Mouse (Mus musculus) lung, postnatal 10 days (tissue): ENCODE measurements around the gene Col6a6.
A peak's percentile ranks its signal among the peaks of the same experiment; 100 is the strongest.
"Not testable (repeated sequence)": the region's sequence is repeated elsewhere in the genome, so short reads cannot be mapped to it uniquely, and the experiment has no call there.

Experiments
- DNase-seq: peaks from one replicate; pipeline ENCODE4 v3.0.0; 2021

The Col6a6 gene

DNA sequence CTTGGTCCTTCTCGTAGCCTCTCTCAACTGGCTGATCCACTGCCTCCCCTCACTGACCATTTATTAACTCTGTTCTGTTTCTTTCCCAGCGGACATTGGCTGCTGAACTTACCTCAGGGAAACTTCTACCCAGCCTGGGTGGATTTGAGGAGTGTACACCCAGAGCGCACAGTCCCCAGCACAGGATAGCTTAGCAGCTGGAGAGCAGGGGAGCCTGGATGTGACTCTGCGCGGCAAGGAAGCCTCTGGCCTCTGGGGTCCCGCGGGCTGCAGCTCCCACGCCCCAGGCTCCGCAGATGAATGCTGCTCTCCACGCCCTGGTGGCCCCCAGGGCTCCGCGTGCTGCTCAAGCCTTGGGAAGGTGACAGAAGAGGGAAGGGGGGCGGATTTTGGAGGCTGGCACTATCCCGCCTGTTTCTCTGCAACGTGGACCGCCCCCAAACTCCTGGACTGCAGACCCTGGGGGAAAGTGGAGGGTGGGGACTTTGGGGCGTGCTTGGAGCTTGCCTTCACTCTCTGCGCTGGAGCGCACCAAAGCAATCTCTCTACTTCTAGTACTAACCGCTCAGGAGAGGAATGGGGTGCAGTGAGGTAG, at the start of gene Col6a6:
Gene Col6a6 (minus strand): TSS at position 370 of the 595 bp plus-strand sequence.
- DNase-seq, result no peak

DNA sequence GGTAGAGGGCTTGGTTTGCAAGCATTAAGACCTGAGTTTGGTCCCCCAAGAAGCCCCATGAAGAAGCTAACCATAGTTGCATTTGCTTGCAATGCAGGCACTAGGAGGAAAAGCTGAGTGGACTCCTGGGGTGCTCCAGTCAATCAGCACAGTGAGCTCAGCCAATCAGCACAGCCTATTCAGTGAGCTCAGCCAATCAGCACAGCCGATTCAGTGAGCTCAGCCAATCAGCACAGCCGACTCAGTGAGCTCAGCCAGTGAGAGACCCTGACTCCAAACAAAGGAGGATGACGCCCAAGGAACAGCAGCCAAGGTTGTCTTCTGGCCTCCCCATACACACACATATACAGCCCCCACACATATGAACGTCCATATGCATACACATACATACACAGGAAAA, 48.2 kb upstream of the Col6a6 start:
- DNase-seq, result no peak

DNA sequence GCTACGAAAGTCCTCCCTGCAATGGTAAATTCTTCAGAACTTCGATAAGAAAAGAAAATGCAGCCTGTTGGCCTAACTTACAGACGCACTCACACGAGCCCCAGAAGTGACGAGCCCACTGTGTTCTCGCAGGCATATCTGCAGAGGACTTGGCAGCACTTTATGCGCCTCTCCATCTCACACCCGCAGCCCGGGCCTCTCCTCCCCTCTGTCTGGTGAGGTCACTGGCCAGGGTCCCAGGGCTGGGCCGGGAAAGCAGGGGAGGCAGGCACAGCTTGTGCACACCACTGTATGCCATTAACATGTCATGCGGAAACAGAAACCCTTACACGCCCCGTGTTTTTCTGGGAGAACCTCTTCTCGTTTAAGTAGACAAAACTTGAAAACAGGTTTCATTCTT, 43.7 kb upstream of the Col6a6 start:
- peak; percentile 40 for DNase-seq

DNA sequence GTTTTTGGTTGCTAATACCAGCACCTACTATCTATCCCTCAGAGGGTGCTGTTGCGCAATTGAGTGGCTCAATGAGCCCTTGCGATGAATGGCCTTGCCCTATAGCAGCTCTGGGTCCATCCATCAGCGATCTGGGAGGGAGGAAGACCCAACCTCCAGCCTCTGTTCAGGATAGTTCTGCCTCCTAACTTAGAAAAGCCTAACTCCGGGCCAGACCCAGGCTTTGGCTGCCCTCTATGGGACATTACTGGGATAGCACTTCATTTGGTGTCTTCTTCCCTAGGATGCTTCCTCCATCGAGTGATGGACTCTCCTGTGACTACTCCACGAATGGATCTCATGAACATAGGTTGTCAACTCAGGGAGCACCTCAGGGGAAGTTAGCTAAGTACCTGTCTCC, 29.8 kb upstream of the Col6a6 start:
- DNase-seq, result peak; percentile 76

DNA sequence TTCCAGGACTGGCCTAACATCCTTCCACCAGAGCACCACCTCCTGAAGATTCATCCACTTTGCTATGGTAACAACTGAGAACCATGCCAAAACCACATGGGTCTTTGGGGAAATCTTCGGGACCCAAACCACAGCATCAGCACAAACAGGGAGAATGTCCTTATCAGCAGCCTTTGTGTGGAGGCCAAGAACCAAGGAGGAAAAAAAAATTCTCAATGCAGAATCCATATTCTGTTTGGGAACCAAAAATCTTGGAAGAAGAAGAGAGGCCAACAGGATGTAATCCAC, 24.8 kb upstream of the Col6a6 start:
- no peak for DNase-seq

DNA sequence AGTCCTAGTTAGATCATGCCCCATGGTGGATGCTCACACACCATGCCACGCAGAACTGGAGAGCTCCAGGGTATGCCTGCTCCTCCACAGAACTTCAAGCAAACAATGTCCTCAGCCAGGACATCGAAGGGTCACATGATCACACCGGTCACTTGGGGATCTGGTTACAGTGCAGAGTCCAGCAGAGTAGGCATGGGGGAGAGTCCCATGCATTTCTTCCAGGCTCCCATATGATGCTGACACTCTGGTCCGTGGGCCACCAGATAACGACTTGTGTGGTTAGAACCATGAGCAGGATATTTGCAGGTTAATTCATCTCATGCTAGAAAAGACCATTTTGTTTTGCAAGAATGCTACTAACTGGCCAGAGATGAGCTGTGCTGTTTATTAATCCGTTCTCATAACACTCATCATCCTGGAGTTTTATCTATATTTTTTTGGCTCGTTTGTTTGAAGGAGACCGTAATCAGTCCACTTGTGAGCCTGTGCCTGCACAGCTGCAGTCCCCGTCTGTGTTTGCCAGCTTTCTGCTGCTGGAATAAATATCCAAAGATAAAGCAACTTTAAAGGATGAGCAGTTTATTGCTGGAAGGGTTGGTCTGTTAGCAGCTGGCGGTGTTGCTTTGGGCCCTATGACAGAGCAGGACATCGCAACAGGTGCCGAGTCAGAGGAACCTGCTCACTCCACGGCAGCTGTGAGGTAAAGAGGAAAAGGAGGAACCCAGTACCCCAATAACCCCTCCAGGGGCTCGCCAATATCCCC, 24.2 kb upstream of the Col6a6 start:
- DNase-seq, result no peak

DNA sequence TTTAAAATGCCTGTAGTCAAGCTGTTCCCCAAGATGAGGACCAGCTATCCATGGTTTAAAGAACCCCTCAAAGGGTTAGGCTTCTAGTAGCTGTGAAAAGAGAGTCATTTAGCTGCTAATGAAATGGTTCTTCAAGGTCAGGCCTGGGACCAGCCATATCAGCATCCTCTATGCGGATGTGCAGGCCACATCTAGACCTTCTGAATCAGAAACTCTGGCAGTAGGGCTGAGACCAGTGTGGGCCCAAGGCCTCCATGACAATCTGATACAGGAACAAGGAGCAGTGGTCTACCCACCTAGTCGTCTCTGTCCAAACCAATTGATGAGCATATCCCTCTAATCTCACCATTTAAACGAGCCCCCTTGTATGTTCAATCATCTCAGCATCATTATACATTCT, 23.1 kb upstream of the Col6a6 start:
- no peak for DNase-seq

DNA sequence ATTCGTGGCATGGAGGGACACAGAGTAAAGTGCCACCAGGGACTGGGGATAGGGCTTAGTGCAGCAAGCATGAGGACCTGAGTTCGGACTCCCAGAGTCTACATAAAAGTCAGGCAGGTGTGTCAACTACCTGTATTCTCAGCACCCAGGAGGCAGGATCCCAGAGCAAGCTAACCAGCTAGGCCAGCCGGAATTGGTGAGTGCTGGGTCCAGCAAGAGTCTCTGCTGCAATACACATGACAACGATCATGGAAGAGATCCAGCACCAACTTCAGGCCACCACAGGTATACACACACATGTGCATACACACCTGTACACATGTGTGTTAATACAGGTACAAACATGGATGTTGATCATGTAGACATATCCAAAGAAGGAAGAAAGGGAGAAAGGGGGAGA, 20.4 kb upstream of the Col6a6 start:
- DNase-seq, result no peak

DNA sequence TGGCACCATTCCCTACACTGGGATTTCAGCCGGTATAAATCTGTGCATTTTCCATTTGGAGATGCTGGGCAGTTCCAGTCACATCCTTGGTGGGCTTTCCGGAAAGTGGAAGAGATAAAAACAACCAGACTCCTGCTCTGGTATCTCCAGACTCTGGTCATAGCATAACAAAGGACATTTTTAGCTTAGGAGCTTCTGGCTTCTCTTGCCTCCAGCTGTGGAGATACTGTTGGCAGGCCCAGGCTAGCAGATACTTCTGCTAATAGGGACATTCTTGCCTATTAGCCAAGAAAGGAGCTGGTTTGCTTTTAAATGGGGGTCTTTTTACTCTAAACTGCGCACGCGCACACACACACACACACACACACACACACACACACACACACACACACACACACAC, 19.3 kb upstream of the Col6a6 start:
- no peak for DNase-seq

DNA sequence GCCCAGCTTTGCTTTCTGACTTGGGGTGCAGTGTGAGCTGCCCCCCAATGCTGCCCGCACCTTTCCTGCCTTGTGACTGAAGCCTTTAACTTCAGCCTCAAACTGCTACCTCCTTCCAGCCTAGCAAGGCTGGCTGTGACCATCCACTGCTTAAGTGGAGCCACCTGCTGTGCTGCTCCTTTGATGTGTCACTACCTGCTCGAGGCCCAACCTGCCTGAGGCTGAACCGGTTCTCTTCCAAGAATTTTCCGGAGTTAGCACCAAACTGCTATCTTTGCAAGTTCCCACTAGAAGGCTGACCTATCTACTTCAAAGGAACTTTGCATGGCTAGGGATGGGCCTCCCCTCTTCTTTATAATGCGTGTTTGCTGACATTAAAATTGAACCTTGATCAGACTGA, 13.4 kb upstream of the Col6a6 start:
- DNase-seq, result not testable (repeated sequence)

DNA sequence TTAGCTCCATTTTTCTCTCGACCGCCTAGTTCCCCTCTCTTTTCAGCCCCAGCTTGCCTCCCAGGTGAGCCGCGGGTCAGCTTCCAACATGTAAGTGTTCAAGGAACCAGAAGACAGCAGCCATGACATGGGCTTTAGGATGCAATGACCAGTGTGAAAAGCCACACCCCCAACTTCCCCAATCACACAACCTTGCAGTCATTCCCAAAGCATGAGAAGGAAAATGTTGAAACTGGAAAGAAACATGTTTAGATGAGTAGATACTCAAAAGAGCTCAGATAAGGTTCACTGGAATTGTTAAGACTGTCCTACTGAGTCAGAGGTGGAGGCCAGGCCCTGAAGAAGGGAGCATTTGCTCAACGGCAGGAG, 11.2 kb upstream of the Col6a6 start:
- no peak for DNase-seq

DNA sequence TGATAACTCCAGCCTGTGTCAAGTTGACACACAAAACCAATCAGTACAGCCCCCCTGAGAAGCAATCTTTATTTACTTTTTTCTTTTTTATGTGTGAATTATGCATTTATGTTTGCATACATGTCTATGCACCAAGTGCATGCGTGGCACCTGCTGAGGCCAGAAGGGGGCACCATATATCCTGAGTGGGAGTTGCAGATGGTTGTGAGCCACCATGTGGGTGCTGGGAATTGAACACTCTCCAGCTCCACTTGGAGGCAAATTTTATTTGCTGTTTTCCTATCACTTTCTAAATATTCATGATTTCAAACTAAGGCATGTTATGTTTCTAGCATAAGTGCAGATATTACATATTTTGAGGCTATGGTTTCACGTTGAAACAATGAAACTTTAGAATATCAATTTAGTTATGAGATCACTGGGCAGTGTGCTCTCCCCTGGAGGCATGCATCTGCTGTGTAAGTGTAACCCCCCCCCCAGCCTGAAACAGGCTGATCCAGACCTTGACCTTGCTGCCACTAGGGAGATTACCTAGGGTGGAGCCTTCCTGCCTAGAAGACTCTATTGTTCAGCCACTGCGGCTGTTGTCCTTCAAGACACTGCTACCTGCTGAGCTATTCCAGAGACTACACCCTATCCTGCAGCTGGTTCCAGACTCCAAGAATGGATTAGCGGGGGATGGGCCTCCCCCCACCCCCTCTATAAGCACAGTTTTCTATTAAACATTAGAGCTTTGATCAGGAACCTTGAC, 10.6 kb upstream of the Col6a6 start:
- no peak for DNase-seq

DNA sequence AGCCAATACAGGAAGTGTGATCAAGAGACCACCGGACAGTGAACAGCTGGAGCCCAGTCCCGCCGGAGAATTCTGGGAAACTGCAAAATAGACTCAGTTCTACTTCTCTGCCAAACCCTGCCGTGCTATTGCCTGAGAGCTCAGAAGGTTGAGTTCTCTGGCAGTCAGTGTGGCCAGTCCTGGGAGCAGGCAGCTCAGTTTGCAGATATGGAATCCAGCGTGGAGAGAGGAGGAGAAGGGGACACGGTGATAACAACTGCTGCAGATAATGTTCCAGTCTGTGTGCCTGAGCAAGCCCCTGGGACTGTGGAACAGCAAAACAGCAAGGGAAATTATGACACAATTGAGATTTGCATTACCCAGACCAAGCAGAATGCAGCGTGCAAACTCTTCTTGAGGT, 7.6 kb upstream of the Col6a6 start:
- no peak for DNase-seq

DNA sequence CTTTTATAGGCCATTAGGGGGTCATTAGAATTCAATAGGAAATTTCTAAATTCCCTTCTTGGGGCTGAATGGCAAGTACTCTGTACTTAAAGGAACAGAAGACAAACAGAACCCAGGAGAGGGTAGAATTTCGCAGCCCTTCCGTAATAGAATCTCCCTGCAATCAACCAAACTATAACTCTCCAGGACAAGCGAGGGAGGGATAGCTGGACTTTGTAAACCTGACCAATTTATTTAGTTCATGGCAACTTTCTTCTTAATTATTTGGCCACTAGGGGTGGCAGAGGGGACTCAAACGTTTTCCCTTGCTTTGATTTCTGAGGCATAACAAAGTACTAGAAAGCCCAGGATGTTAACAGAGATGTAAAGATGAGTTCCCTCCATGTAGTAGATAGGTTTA, 6.8 kb upstream of the Col6a6 start:
- DNase-seq, result no peak

DNA sequence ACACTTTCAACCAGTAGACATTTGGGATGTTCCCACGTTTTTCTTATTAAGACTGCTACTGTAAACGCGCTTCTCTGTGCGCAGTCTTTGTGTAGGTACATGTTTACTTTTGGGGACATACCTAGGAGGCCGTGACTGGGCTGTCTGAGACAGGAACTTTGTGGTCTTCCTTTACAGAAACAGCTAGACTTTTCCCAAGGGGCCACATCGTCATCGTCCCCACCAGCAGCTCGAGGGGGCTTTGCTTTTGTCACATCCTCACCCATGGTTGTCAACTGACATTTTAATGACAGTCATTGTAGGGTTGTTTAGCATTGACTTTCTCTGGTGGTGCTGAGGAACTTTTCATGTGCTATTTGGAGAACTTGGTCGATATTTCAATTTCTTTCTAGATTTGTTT, 3.3 kb upstream of the Col6a6 start:
- DNase-seq, result no peak

DNA sequence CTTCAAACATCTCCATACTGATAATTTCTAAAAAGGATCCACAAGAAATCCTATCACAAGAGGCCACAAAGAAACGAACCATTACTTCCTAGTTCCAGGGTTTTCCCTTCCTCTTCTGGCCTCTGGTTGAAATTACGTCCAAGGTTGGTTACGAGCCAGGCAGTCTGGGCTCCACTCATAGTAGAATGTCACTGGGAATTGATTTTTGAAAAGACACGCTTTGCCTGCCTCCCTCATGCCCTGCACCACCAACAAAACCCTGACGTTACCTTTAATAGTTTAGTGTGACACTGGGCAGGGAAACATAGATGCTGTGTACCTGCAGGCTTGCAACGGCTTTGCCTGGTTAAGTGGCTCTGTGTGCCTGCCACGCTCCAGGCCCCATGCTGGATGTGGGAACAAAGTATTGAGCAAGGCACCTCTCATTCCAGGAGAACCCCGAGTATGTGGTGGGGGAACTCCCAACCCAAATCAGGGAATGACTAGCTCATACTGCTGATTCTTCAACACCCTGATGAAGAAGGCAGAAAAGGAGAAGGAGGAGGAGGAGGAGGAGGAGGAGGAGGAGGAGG, 798 bp downstream of the Col6a6 start:
- DNase-seq, result peak; percentile 32

DNA sequence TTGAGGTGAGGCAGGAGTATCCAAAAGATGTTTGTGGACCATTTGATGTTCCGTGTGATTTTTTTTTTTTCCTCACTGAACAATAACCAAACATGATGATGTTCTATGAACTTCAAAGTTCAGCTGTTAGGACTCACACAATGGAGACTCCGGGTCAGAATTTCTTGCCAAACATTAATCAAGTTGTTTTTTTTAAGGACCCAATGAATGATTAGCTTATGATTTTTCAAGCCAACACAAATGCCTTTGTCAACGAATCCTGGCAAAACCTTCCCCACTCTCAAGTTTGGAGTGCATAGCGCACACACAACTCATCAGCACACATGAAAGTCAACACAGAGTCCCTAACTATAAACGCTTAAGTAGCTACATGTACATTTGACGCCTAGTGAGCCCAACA, 7.2 kb downstream of the Col6a6 start:
- no peak for DNase-seq

DNA sequence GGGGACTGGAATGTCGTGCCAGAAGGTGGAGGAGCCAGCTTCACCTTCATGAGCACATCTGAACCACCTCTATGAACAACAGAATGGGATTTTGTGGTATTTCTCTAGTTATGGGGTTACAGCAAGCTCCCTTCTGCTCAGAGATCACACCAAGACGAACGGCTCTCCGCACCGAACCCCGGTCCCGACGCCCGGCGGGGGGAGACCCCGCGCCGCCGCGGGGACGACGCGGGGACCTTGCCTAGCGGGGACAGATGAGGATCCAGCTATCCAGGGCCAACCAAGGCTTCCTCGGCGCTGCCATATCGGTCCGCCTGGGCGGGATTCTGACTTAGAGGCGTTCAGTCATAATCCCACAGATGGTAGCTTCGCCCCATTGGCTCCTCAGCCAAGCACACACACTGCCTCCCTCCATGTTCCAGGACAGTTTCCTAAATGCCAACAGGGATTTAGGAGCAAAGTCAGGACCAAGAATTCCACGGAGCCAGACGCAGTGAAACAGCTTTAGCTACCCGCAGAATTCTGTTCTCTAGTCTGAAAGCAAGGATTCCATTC, 8.7 kb downstream of the Col6a6 start:
- no peak for DNase-seq

DNA sequence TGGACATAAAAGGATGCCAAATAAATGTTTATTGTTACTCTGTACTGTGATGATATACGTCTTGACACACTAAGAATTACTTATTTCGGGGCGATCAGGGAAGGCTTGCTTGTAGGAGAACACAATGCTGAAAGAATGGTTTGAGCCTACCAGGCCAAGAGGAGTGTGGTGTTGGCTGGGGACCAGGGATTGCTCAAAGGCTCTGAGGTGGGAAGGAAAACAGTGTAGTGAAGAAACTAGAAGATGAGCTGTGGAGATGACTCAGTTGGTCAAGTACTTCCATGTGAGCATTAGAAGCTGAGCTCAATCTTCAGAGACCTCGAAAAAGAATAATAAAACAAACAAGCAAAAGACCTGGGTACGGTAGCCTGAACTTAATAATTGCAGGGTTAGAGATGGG, 13.5 kb downstream of the Col6a6 start:
- no peak for DNase-seq

DNA sequence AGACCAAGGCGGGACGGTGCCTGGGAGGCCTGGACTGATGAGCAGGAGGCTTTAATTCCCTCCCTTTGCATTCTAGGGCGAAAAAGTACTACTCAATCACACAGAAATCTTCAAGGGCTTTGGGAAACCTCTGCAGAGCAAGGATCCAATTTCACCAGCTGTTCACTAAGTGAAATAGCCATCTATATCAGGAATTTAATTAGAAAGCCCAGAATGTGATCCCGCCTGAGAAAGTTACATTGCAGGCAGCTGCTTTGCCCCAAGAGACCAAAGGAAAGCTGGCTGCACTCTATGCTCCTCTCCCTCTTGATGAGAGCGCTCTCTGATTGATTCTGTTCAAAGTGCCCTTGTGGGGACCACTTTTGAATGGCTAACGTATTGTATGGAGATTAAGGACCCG, 16.5 kb downstream of the Col6a6 start:
- no peak for DNase-seq

DNA sequence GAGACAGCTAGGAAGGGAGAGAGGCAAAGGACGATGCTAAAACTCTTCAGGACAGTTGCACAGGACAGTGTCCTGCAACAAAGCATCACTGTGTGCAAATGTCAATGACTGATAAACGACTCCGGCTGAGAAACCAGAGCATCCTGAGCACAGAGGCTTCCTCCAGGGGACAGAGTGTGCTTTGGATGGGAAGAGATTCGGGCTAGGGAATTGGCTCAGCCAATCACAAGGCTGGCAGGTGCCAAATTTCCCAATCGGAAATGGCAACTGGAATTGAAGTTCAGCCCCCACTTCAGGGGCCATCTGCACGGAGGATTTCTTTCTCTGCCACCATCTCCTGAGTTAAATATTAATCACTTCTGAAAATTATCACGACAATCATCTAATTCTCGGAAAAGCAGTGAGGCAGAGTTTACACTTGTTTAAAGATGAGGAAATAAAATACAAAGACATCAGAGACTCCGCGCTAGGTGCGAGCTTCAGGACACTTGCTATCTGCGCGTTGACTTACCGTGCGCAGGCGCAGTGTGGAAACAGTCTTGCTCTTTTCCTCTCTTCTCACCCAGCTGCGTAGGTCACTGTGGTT, 18.9 kb downstream of the Col6a6 start:
- no peak for DNase-seq

DNA sequence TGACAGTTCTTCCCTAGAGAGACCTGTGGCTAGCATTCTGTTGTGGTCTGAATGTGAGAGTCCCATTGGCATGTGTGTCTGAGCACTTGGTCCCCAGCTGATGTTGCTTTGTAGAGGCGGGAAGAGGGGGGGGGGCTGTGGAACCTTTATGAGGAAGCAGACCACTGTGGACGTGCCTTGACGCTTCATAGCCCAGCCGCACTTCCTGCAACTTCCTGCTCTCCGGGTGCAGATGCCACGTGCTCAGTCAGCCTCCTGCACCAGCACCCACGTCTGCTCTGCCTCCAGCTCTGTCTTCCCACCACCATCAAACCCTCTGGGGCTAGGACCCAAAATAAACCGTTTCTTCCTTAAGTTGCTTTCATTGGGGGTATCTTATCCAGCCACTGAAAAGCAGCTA, 24.5 kb downstream of the Col6a6 start:
- DNase-seq, result no peak

DNA sequence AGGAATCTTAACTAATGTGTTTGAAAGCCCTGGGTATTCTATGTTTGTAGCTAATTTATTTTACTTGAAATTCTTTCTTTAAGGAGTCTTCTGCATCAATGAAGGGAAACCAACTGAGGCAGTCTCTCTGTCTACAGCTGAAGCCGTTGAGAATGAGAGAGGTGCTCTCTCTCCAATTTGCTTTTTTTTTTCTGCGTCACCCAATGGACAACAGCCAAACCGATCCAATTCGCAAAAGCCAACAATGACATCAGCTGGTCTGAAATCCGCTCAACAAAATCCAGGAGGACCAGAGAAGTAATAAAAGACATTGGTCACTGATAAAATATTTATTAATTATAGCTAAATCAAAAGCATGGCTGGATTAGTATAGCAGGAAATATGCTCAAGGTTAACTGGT, 26.5 kb downstream of the Col6a6 start:
- no peak for DNase-seq

DNA sequence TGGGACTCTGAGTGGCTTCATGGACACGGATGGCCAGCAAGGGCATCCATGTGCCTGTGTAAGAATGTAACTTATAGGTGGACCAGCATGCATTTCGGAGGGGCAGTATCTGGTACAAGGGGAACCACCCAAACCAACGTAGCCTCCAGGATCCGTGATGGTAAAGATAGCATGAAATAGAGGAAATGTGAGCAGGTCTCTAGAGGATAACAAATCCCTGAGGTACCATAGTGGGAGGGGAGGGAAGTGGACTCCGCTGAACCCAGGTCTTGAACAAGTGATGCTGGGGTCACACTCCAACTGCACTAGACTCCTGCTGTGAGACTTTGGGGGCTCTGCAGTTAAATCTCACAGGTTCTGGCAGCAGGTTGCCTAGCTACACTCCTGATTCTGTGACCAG, 27.7 kb downstream of the Col6a6 start:
- DNase-seq, result no peak
